ENCODE assay signal across 12 mouse cellular contexts in genomic region chr19:6121761-6122160, GRCm38 (mm10). TPM values are rescaled to one million over a fixed set of nuclear protein-coding genes. Genes with fewer than 3 reads are reported as not detected.
DNase-seq lines count a peak whose midpoint lies in the region; ATAC-seq lines count a peak whose summit lies in the region.
"Had no signal": no experiment of that assay in that cellular context is flagged by ENCODE, and none has a peak within 500 bp of the region (broad histone marks: within the 10 kb centered on the region; RNA-seq: fewer than 3 reads in every experiment).

No protein-coding gene starts in this region.

- intact Hi-C loops in heart, postnatal 36 days (cut with DNase I), result no loop called here
- intact Hi-C loops in left cerebral cortex, postnatal 25 days (cut with DNase I), result no loop called here

- H3K27me3 ChIP-seq in heart, embryonic 11.5 days (ENCODE audit: control insufficient read depth, insufficient read depth, low read length), result no peaks in the 10 kb centered on the region
- H3K27me3 ChIP-seq in midbrain, embryonic 11.5 days (ENCODE audit: control insufficient read depth, insufficient read depth, low read length), result no peaks in the 10 kb centered on the region
- no peaks in the 10 kb centered on the region for H3K27me3 ChIP-seq in midbrain, embryonic 14.5 days (ENCODE audit: control insufficient read depth, insufficient read depth, low read length)
- no peaks in the 10 kb centered on the region for H3K27me3 ChIP-seq in hindbrain, embryonic 14.5 days (ENCODE audit: control insufficient read depth, insufficient read depth, low read length)
- H3K27me3 ChIP-seq in liver, embryonic 15.5 days, result no peaks in the 10 kb centered on the region
- H3K27me3 ChIP-seq in neural tube, embryonic 15.5 days (replicated peaks), result no peaks in the 10 kb centered on the region
- H3K27me3 ChIP-seq: Patski had no signal

- H3K9ac ChIP-seq in heart, embryonic 11.5 days (ENCODE audit: low read depth, low read length), result peak overlapping the region; percentile 62
- H3K9ac ChIP-seq in midbrain, embryonic 11.5 days (ENCODE audit: low read length), result no peak overlapping the region
- H3K9ac ChIP-seq in midbrain, embryonic 14.5 days (replicated peaks; ENCODE audit: low read length), result no peak overlapping the region
- 0 out of 2 replicates have a peak overlapping the region, but pooled peaks have one; percentile 11 for H3K9ac ChIP-seq in hindbrain, embryonic 14.5 days
- H3K9ac ChIP-seq in liver, embryonic 15.5 days, result 0 out of 2 replicates have a peak overlapping the region, but pooled peaks have one; percentile 15
- H3K9ac ChIP-seq in neural tube, embryonic 15.5 days (replicated peaks), result no peak overlapping the region

- no peak for ATAC-seq in heart, embryonic 11.5 days (replicated peaks; ENCODE audit: insufficient number of reproducible peaks, low FRiP score, low TSS enrichment)
- no peak for ATAC-seq in midbrain, embryonic 11.5 days (ENCODE audit: low FRiP score)
- no peak for ATAC-seq in midbrain, embryonic 14.5 days (ENCODE audit: low FRiP score, low TSS enrichment)
- ATAC-seq in hindbrain, embryonic 14.5 days (ENCODE audit: low FRiP score), result no peak
- ATAC-seq in liver, embryonic 15.5 days (ENCODE audit: insufficient read depth), result 0 out of 2 replicates have a peak, but pooled peaks have one; percentile 11
- no peak for ATAC-seq in neural tube, embryonic 15.5 days (ENCODE audit: low FRiP score)
- ATAC-seq: Patski had no signal

- H3K4me3 ChIP-seq in heart, embryonic 11.5 days (ENCODE audit: low read depth, low read length), result no peak overlapping the region
- no peak overlapping the region for H3K4me3 ChIP-seq in midbrain, embryonic 11.5 days (ENCODE audit: low read depth, low read length)
- no peak overlapping the region for H3K4me3 ChIP-seq in midbrain, embryonic 14.5 days (replicated peaks; ENCODE audit: low read depth, low read length)
- H3K4me3 ChIP-seq in hindbrain, embryonic 14.5 days (replicated peaks; ENCODE audit: low read length), result no peak overlapping the region
- peak overlapping the region; percentile 26 for H3K4me3 ChIP-seq in liver, embryonic 15.5 days (replicated peaks)
- H3K4me3 ChIP-seq in neural tube, embryonic 15.5 days (replicated peaks), result no peak overlapping the region
- H3K4me3 ChIP-seq: heart, adult 2 months had no signal

- H3K27ac ChIP-seq in heart, embryonic 11.5 days (ENCODE audit: low read depth, low read length), result no peak overlapping the region
- H3K27ac ChIP-seq in midbrain, embryonic 11.5 days (ENCODE audit: low read depth, low read length), result no peak overlapping the region
- H3K27ac ChIP-seq in midbrain, embryonic 14.5 days (replicated peaks; ENCODE audit: low read depth, low read length), result no peak overlapping the region
- no peak overlapping the region for H3K27ac ChIP-seq in hindbrain, embryonic 14.5 days
- peak overlapping the region; percentile 65 for H3K27ac ChIP-seq in liver, embryonic 15.5 days (replicated peaks)
- no peak overlapping the region for H3K27ac ChIP-seq in neural tube, embryonic 15.5 days (replicated peaks)
- H3K27ac ChIP-seq: heart, adult 2 months had no signal

- DNase-seq in heart, postnatal 36 days, result no peak
- DNase-seq in midbrain, embryonic 11.5 days (ENCODE audit: low spot score, missing footprints), result peak; percentile 65
- no peak for DNase-seq in midbrain, embryonic 14.5 days
- no peak for DNase-seq in hindbrain, embryonic 14.5 days (ENCODE audit: low spot score)
- no peak for DNase-seq in left cerebral cortex, postnatal 25 days (ENCODE audit: low spot score in 2 of 2)
- DNase-seq: adrenal gland, postnatal 25 days; heart, adult 2 months; lung, adult 2 months had no signal

- H3K36me3 ChIP-seq in heart, embryonic 11.5 days (ENCODE audit: control insufficient read depth, insufficient read depth, low read length), result no peaks in the 10 kb centered on the region
- H3K36me3 ChIP-seq in midbrain, embryonic 11.5 days (ENCODE audit: control insufficient read depth, insufficient read depth, low read length), result no peaks in the 10 kb centered on the region
- peaks cover 2% of the 10 kb centered on the region for H3K36me3 ChIP-seq in midbrain, embryonic 14.5 days (ENCODE audit: control insufficient read depth, insufficient read depth, low read length)
- peaks cover 20% of the 10 kb centered on the region for H3K36me3 ChIP-seq in hindbrain, embryonic 14.5 days (replicated peaks; ENCODE audit: control insufficient read depth, insufficient read depth)
- peaks cover 54% of the 10 kb centered on the region for H3K36me3 ChIP-seq in liver, embryonic 15.5 days (replicated peaks)
- H3K36me3 ChIP-seq in neural tube, embryonic 15.5 days, result peaks cover 10% of the 10 kb centered on the region

- H3K4me2 ChIP-seq in heart, embryonic 11.5 days, result peak overlapping the region; percentile 31
- no peak overlapping the region for H3K4me2 ChIP-seq in midbrain, embryonic 11.5 days
- H3K4me2 ChIP-seq in midbrain, embryonic 14.5 days (ENCODE audit: low read length), result no peak overlapping the region
- H3K4me2 ChIP-seq in hindbrain, embryonic 14.5 days (replicated peaks), result no peak overlapping the region
- H3K4me2 ChIP-seq in liver, embryonic 15.5 days, result peak overlapping the region; percentile 48
- no peak overlapping the region for H3K4me2 ChIP-seq in neural tube, embryonic 15.5 days

- peaks cover 9% of the 10 kb centered on the region; the same call in 1 of the 2 replicates for H3K4me1 ChIP-seq in heart, embryonic 11.5 days (ENCODE audit: control insufficient read depth, insufficient read depth, low read length)
- peaks cover 6% of the 10 kb centered on the region for H3K4me1 ChIP-seq in midbrain, embryonic 11.5 days (ENCODE audit: control insufficient read depth, insufficient read depth, low read length)
- H3K4me1 ChIP-seq in midbrain, embryonic 14.5 days (ENCODE audit: control insufficient read depth, insufficient read depth, low read length), result peaks cover 12% of the 10 kb centered on the region; the same call in 1 of the 2 replicates
- H3K4me1 ChIP-seq in hindbrain, embryonic 14.5 days (replicated peaks; ENCODE audit: control insufficient read depth, insufficient read depth, low read length), result peaks cover 19% of the 10 kb centered on the region; the same call in 1 of the 2 replicates
- H3K4me1 ChIP-seq in liver, embryonic 15.5 days (replicated peaks), result peaks cover 53% of the 10 kb centered on the region
- peaks cover 31% of the 10 kb centered on the region for H3K4me1 ChIP-seq in neural tube, embryonic 15.5 days

- no peaks in the 10 kb centered on the region for H3K9me3 ChIP-seq in heart, embryonic 11.5 days (replicated peaks; ENCODE audit: control insufficient read depth, low read length)
- H3K9me3 ChIP-seq in midbrain, embryonic 11.5 days (ENCODE audit: control insufficient read depth, low read length), result no peaks in the 10 kb centered on the region
- H3K9me3 ChIP-seq in midbrain, embryonic 14.5 days (ENCODE audit: control insufficient read depth, low read length), result no peaks in the 10 kb centered on the region
- no peaks in the 10 kb centered on the region for H3K9me3 ChIP-seq in hindbrain, embryonic 14.5 days (ENCODE audit: control insufficient read depth, low read length)
- H3K9me3 ChIP-seq in liver, embryonic 15.5 days (replicated peaks), result no peaks in the 10 kb centered on the region
- no peaks in the 10 kb centered on the region for H3K9me3 ChIP-seq in neural tube, embryonic 15.5 days (replicated peaks)

- WGBS in heart, embryonic 11.5 days (ENCODE audit: insufficient replicate concordance), result 18% methylated on average over 19 of the region's 19 CpGs
- 31% methylated on average over 19 of the region's 19 CpGs for WGBS in midbrain, embryonic 11.5 days
- WGBS in midbrain, embryonic 14.5 days, result 41% methylated on average over 19 of the region's 19 CpGs
- 41% methylated on average over 19 of the region's 19 CpGs for WGBS in hindbrain, embryonic 14.5 days
- 66% methylated on average over 19 of the region's 19 CpGs for WGBS in liver, embryonic 15.5 days (ENCODE audit: insufficient replicate concordance)
- WGBS in neural tube, embryonic 15.5 days, result 41% methylated on average over 19 of the region's 19 CpGs

RNA-seq across cellular contexts. Expression of gene Sac3d1, which starts 3.3 kb away (rescaled TPM):
- polyA plus RNA-seq in heart, embryonic 11.5 days (2014; fragmentation: Nextera tagmentation; extraction: Ambion mirVana), result 38.1 and 41.0 TPM in 2 replicates
- total RNA-seq in heart, postnatal 36 days (2021), result 1 to 10 TPM; 8.5 to 8.8 TPM
- 55.3 and 60.0 TPM in 2 replicates for polyA plus RNA-seq in midbrain, embryonic 11.5 days (2014; fragmentation: Nextera tagmentation; extraction: Ambion mirVana)
- polyA plus RNA-seq in midbrain, embryonic 14.5 days (2014; fragmentation: Nextera tagmentation; extraction: Ambion mirVana), result 45.8 and 56.6 TPM in 2 replicates
- polyA plus RNA-seq in hindbrain, embryonic 14.5 days (2014; fragmentation: Nextera tagmentation; extraction: Ambion mirVana), result 51.3 and 54.5 TPM in 2 replicates
- polyA plus RNA-seq in liver, embryonic 15.5 days (2015; fragmentation: Nextera tagmentation; extraction: Ambion mirVana), result 23.2 and 24.0 TPM in 2 replicates
- polyA plus RNA-seq in neural tube, embryonic 15.5 days (2015; fragmentation: Nextera tagmentation; extraction: Ambion mirVana), result 52.7 and 53.4 TPM in 2 replicates
- total RNA-seq in left cerebral cortex, postnatal 25 days (2021), result 10 to 100 TPM; 23.7 to 25.0 TPM

RNA-seq across cellular contexts. Expression of gene Snx15, which starts 6.3 kb away (rescaled TPM):
- 22.6 and 25.5 TPM in 2 replicates for polyA plus RNA-seq in heart, embryonic 11.5 days (2014; fragmentation: Nextera tagmentation; extraction: Ambion mirVana)
- total RNA-seq in heart, postnatal 36 days (2021), result 10 to 100 TPM; 12.8 to 13.3 TPM
- 23.8 and 26.1 TPM in 2 replicates for polyA plus RNA-seq in midbrain, embryonic 11.5 days (2014; fragmentation: Nextera tagmentation; extraction: Ambion mirVana)
- 49.8 and 67.4 TPM in 2 replicates for polyA plus RNA-seq in midbrain, embryonic 14.5 days (2014; fragmentation: Nextera tagmentation; extraction: Ambion mirVana)
- polyA plus RNA-seq in hindbrain, embryonic 14.5 days (2014; fragmentation: Nextera tagmentation; extraction: Ambion mirVana), result 59.6 and 60.8 TPM in 2 replicates
- 58.5 and 66.0 TPM in 2 replicates for polyA plus RNA-seq in liver, embryonic 15.5 days (2015; fragmentation: Nextera tagmentation; extraction: Ambion mirVana)
- polyA plus RNA-seq in neural tube, embryonic 15.5 days (2015; fragmentation: Nextera tagmentation; extraction: Ambion mirVana), result 59.6 and 62.2 TPM in 2 replicates
- total RNA-seq in left cerebral cortex, postnatal 25 days (2021), result 10 to 100 TPM; 36.2 to 43.6 TPM

RNA-seq across cellular contexts. Expression of gene Naaladl1, which starts 16.2 kb away (rescaled TPM):
- 0.23 and 0.40 TPM in 2 replicates for polyA plus RNA-seq in heart, embryonic 11.5 days (2014; fragmentation: Nextera tagmentation; extraction: Ambion mirVana)
- total RNA-seq in heart, postnatal 36 days (2021), result not detected
- 0.37 and 0.46 TPM in 2 replicates for polyA plus RNA-seq in midbrain, embryonic 11.5 days (2014; fragmentation: Nextera tagmentation; extraction: Ambion mirVana)
- 0.31 and 0.49 TPM in 2 replicates for polyA plus RNA-seq in midbrain, embryonic 14.5 days (2014; fragmentation: Nextera tagmentation; extraction: Ambion mirVana)
- polyA plus RNA-seq in hindbrain, embryonic 14.5 days (2014; fragmentation: Nextera tagmentation; extraction: Ambion mirVana), result 0.52 and 0.59 TPM in 2 replicates
- polyA plus RNA-seq in liver, embryonic 15.5 days (2015; fragmentation: Nextera tagmentation; extraction: Ambion mirVana), result 3.5 and 3.7 TPM in 2 replicates
- 0.42 and 4.1 TPM in 2 replicates for polyA plus RNA-seq in neural tube, embryonic 15.5 days (2015; fragmentation: Nextera tagmentation; extraction: Ambion mirVana)
- total RNA-seq in left cerebral cortex, postnatal 25 days (2021), result under 1 TPM in 1 of 2 experiments, not detected in 1; 0.21 TPM
- total RNA-seq: heart, adult 2 months had no signal
- polyA plus RNA-seq: heart, adult 2 months had no signal

RNA-seq across cellular contexts. Expression of gene Batf2, which starts 19.0 kb away (rescaled TPM):
- polyA plus RNA-seq in heart, embryonic 11.5 days (2014; fragmentation: Nextera tagmentation; extraction: Ambion mirVana), result not detected in 2 replicates
- under 1 TPM; 0.69 to 0.89 TPM for total RNA-seq in heart, postnatal 36 days (2021)
- polyA plus RNA-seq in midbrain, embryonic 11.5 days (2014; fragmentation: Nextera tagmentation; extraction: Ambion mirVana), result not detected in 2 replicates
- polyA plus RNA-seq in midbrain, embryonic 14.5 days (2014; fragmentation: Nextera tagmentation; extraction: Ambion mirVana), result 0.25 TPM in 1 of 2 replicates, not detected in the other
- polyA plus RNA-seq in hindbrain, embryonic 14.5 days (2014; fragmentation: Nextera tagmentation; extraction: Ambion mirVana), result not detected in 2 replicates
- 0.17 and 0.44 TPM in 2 replicates for polyA plus RNA-seq in liver, embryonic 15.5 days (2015; fragmentation: Nextera tagmentation; extraction: Ambion mirVana)
- polyA plus RNA-seq in neural tube, embryonic 15.5 days (2015; fragmentation: Nextera tagmentation; extraction: Ambion mirVana), result 0.42 TPM in 1 of 2 replicates, not detected in the other
- total RNA-seq in left cerebral cortex, postnatal 25 days (2021), result under 1 TPM in 1 of 2 experiments, not detected in 1; 0.71 TPM

RNA-seq across cellular contexts. Expression of gene Arl2, which starts 19.6 kb away (rescaled TPM):
- polyA plus RNA-seq in heart, embryonic 11.5 days (2014; fragmentation: Nextera tagmentation; extraction: Ambion mirVana), result 61.8 and 73.8 TPM in 2 replicates
- total RNA-seq in heart, postnatal 36 days (2021), result 10 to 100 TPM; 57.7 to 67.5 TPM
- polyA plus RNA-seq in midbrain, embryonic 11.5 days (2014; fragmentation: Nextera tagmentation; extraction: Ambion mirVana), result 75.6 and 86.1 TPM in 2 replicates
- polyA plus RNA-seq in midbrain, embryonic 14.5 days (2014; fragmentation: Nextera tagmentation; extraction: Ambion mirVana), result 104 and 145 TPM in 2 replicates
- 114 and 117 TPM in 2 replicates for polyA plus RNA-seq in hindbrain, embryonic 14.5 days (2014; fragmentation: Nextera tagmentation; extraction: Ambion mirVana)
- polyA plus RNA-seq in liver, embryonic 15.5 days (2015; fragmentation: Nextera tagmentation; extraction: Ambion mirVana), result 26.0 and 28.8 TPM in 2 replicates
- polyA plus RNA-seq in neural tube, embryonic 15.5 days (2015; fragmentation: Nextera tagmentation; extraction: Ambion mirVana), result 139 and 157 TPM in 2 replicates
- total RNA-seq in left cerebral cortex, postnatal 25 days (2021), result 10 to 100 TPM; 71.5 to 76.8 TPM

Comparison
In these comparisons a context has a peak if more than half of its experiments do, and no peak if none do; other contexts are left out.
1. H3K4me2 ChIP-seq: peak in heart, embryonic 11.5 days (single experiment) and liver, embryonic 15.5 days (single experiment); none in midbrain, embryonic 11.5 days (single experiment), midbrain, embryonic 14.5 days (single experiment), hindbrain, embryonic 14.5 days (single experiment) and neural tube, embryonic 15.5 days (single experiment).
2. H3K9ac ChIP-seq: peak in heart, embryonic 11.5 days (single experiment), hindbrain, embryonic 14.5 days (single experiment) and liver, embryonic 15.5 days (single experiment); none in midbrain, embryonic 11.5 days (single experiment), midbrain, embryonic 14.5 days (single experiment) and neural tube, embryonic 15.5 days (single experiment).